Mouse (Mus musculus): ENCODE measurements around the gene Ldlrad3. TPM values are rescaled to one million over a fixed set of nuclear protein-coding genes. Genes with fewer than 3 reads are reported as not detected.
A peak's percentile ranks its signal among the peaks of the same experiment; 100 is the strongest.

Ldlrad3 gene
- polyA plus RNA-seq, 1 experiment from 2014 or later = 24.6 TPM

DNA sequence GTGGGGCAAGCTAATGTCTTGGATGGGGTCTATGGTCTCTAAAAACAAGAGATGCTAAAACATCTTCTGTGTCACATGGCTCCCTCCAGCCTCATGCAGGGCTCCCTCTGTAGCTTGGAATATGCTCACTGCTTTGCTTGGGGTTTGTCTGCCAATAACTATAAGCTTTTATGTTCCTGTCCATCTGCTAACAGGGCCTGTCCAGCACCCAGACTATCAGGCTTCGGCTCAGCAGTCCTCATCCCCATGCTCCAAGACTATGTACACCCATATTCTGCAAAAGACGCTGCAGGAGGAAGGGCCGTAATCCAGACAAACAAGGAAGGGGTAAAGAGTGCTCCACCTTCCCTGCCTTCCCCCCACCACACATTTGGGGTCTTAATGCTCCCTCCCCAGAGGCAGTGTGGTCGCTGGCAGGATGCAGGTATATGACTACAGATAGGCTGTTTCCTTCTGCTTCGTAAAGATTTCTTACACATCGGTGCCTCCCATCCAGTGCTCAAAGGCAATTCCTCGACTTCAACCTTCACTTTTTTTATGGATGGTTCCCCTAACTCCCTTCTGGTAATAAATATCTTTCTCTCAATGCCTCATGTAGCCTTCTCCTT lies 123.2 kb downstream of the Ldlrad3 start:
- H3K27ac ChIP-seq (ENCODE audit: low read depth, low read length) = no peak overlapping the region
- no peaks in the 10 kb centered on the region for H3K36me3 ChIP-seq (ENCODE audit: control insufficient read depth, insufficient read depth, low read length)
- no peak overlapping the region for H3K4me2 ChIP-seq (ENCODE audit: low read length)
- no peaks in the 10 kb centered on the region for H3K27me3 ChIP-seq (replicated peaks; ENCODE audit: control insufficient read depth, insufficient read depth, low read length)
- no peak for ATAC-seq
- H3K9ac ChIP-seq (ENCODE audit: low read depth, low read length) = no peak overlapping the region
- no peaks in the 10 kb centered on the region for H3K4me1 ChIP-seq (ENCODE audit: control insufficient read depth, insufficient read depth, low read depth, low read length)
- H3K9me3 ChIP-seq (ENCODE audit: control insufficient read depth, low read length) = no peaks in the 10 kb centered on the region
- H3K4me3 ChIP-seq (ENCODE audit: low read length) = no peak overlapping the region
- WGBS = 87% methylated on average over 7 of the region's 7 CpGs

DNA sequence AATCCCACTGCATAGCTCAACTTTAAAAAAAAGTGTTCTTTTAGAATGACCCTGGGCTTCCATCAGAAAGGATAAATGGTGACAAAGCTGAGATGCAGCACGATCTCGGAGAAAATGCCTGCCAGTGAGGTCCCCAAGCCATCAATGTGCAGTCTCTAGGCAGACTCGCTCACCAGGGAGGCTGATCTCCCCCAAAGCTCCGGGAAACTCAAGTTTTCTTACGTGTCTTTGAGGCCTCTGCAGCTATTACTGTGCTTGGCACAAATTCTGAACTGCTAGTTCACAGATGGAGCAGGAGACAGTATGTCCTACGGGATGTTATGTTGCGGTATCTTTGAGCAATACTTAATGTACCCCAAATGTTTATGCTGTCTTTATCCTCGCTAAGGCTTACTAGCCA lies 124.3 kb downstream of the Ldlrad3 start:
- Histone ChIP-seq H3K9ac (ENCODE audit: low read depth, low read length) (no peak overlapping the region), H3K4me2 (ENCODE audit: low read length) (no peak overlapping the region), H3K36me3 (ENCODE audit: control insufficient read depth, insufficient read depth, low read length) (no peaks in the 10 kb centered on the region), H3K27me3 (replicated peaks; ENCODE audit: control insufficient read depth, insufficient read depth, low read length) (no peaks in the 10 kb centered on the region), H3K27ac (ENCODE audit: low read depth, low read length) (no peak overlapping the region), H3K4me1 (ENCODE audit: control insufficient read depth, insufficient read depth, low read depth, low read length) (no peaks in the 10 kb centered on the region), H3K9me3 (ENCODE audit: control insufficient read depth, low read length) (no peaks in the 10 kb centered on the region), H3K4me3 (ENCODE audit: low read length) (no peak overlapping the region)
- 66% methylated on average over 8 of the region's 8 CpGs for WGBS
- no peak for ATAC-seq

DNA sequence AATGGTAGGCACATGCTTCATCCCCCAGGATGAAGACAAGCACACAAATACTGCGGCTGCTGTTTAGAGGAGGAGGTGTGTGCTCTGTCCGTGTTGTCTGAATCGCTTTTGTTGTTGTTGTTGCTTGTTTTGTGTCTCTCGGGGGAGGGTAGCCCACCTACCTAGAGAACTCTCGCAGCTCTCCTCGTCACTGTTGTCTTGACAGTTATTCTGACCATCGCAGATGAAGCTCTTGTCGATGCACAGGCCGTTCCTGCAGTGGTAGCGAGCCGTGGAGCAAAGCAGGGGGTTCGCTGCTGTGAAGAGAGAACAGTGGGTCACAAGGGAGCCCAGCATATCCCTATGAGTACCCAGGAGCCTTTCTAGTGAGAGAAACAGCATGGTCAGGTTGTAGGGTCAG lies 128.4 kb downstream of the Ldlrad3 start:
- no peak for ATAC-seq
- 80% methylated on average over 12 of the region's 12 CpGs for WGBS

GRCm38 (mm10) chr2:102057029-102057685 lies 129.0 kb downstream of the Ldlrad3 start:
- ATAC-seq = no peak
- 58% methylated on average over 9 of the region's 9 CpGs for WGBS
- Histone ChIP-seq H3K4me2 (ENCODE audit: low read length) (no peak overlapping the region), H3K4me3 (ENCODE audit: low read length) (no peak overlapping the region), H3K4me1 (ENCODE audit: control insufficient read depth, insufficient read depth, low read depth, low read length) (peaks cover 4% of the 10 kb centered on the region; the same call in 1 of the 2 replicates), H3K9ac (ENCODE audit: low read depth, low read length) (no peak overlapping the region), H3K9me3 (ENCODE audit: control insufficient read depth, low read length) (no peaks in the 10 kb centered on the region), H3K36me3 (ENCODE audit: control insufficient read depth, insufficient read depth, low read length) (no peaks in the 10 kb centered on the region), H3K27ac (ENCODE audit: low read depth, low read length) (no peak overlapping the region), H3K27me3 (replicated peaks; ENCODE audit: control insufficient read depth, insufficient read depth, low read length) (no peaks in the 10 kb centered on the region)

More for the DNA sequence above, 128.4 kb downstream of the Ldlrad3 start:
- Histone ChIP-seq H3K4me3 (ENCODE audit: low read length) (no peak overlapping the region), H3K9ac (ENCODE audit: low read depth, low read length) (no peak overlapping the region), H3K4me1 (ENCODE audit: control insufficient read depth, insufficient read depth, low read depth, low read length) (peaks cover 4% of the 10 kb centered on the region; the same call in 1 of the 2 replicates), H3K36me3 (ENCODE audit: control insufficient read depth, insufficient read depth, low read length) (no peaks in the 10 kb centered on the region), H3K27ac (ENCODE audit: low read depth, low read length) (no peak overlapping the region), H3K9me3 (ENCODE audit: control insufficient read depth, low read length) (no peaks in the 10 kb centered on the region), H3K4me2 (ENCODE audit: low read length) (no peak overlapping the region), H3K27me3 (replicated peaks; ENCODE audit: control insufficient read depth, insufficient read depth, low read length) (no peaks in the 10 kb centered on the region)

GRCm38 (mm10) chr2:102056144-102056543 lies 130.0 kb downstream of the Ldlrad3 start:
- H3K27me3 ChIP-seq (replicated peaks; ENCODE audit: control insufficient read depth, insufficient read depth, low read length) = no peaks in the 10 kb centered on the region
- H3K9ac ChIP-seq (ENCODE audit: low read depth, low read length) = no peak overlapping the region
- 88% methylated on average over 8 of the region's 8 CpGs for WGBS
- H3K4me1 ChIP-seq (ENCODE audit: control insufficient read depth, insufficient read depth, low read depth, low read length) = peaks cover 4% of the 10 kb centered on the region; the same call in 1 of the 2 replicates
- H3K27ac ChIP-seq (ENCODE audit: low read depth, low read length) = no peak overlapping the region
- no peak overlapping the region for H3K4me2 ChIP-seq (ENCODE audit: low read length)
- H3K9me3 ChIP-seq (ENCODE audit: control insufficient read depth, low read length) = no peaks in the 10 kb centered on the region
- no peak overlapping the region for H3K4me3 ChIP-seq (ENCODE audit: low read length)
- ATAC-seq = no peak
- no peaks in the 10 kb centered on the region for H3K36me3 ChIP-seq (ENCODE audit: control insufficient read depth, insufficient read depth, low read length)

DNA sequence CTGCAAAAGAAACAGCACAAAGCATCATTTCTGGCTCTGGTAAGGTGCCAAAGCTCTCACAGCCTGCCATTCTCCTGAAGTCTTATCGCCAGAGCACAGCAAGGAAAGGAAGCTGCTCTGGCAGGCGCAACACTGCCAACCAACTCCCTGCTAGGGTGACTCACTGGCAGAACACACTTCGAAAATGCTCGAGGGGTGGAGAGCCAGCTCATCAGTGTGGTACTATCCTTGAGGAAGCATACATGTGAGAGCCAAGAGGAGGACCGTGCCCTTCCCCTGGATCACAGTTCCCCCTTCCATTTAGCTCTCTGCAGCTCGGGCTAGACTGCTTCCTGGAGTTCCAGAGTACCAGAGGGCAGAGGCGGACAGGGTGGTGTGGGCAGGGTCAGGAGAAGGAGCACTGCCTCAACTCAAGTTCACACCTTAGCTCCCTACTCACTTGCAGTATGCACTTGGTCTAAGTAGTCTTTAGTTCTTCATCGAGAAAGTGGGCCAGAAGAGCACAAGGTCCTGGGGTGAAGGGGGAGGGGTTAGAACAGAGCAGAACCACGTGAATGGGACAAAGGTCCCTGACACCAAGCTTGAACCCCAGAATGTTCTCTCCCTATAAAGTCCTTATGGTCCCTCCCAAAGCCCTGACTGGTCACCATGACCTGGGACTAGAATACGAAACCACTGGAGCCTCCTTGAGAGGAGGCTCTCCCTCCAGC lies 133.1 kb downstream of the Ldlrad3 start:
- 72% methylated on average over 10 of the region's 10 CpGs for WGBS
- Histone ChIP-seq H3K9me3 (ENCODE audit: control insufficient read depth, low read length) (no peaks in the 10 kb centered on the region), H3K4me2 (ENCODE audit: low read length) (no peak overlapping the region), H3K9ac (ENCODE audit: low read depth, low read length) (no peak overlapping the region), H3K27me3 (replicated peaks; ENCODE audit: control insufficient read depth, insufficient read depth, low read length) (no peaks in the 10 kb centered on the region), H3K36me3 (ENCODE audit: control insufficient read depth, insufficient read depth, low read length) (no peaks in the 10 kb centered on the region), H3K4me1 (ENCODE audit: control insufficient read depth, insufficient read depth, low read depth, low read length) (peaks cover 20% of the 10 kb centered on the region), H3K4me3 (ENCODE audit: low read length) (no peak overlapping the region), H3K27ac (ENCODE audit: low read depth, low read length) (0 out of 2 replicates have a peak overlapping the region, but pooled peaks have one; percentile 10)
- peak; percentile 57 for ATAC-seq

DNA sequence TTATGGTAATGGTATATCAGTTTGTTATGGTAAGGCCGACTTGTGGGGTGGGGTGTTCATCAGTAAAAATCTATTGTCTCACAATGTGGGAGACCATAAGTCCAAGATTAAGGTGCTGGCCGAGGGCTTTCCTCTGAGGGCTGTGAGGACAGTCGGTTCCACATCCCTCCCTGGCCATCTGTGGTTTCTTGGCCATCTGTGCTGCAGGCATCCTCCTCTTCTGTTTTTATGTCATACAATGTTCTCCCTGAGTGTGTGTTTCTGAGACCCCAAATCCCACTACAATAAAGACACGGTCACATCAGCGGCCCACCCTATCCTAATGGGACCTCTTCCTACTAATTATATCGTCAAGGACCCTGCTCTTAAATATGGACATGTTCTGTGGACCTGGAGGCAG lies 133.8 kb downstream of the Ldlrad3 start:
- H3K4me2 ChIP-seq (ENCODE audit: low read length) = no peak overlapping the region
- H3K27me3 ChIP-seq (replicated peaks; ENCODE audit: control insufficient read depth, insufficient read depth, low read length) = no peaks in the 10 kb centered on the region
- peaks cover 20% of the 10 kb centered on the region for H3K4me1 ChIP-seq (ENCODE audit: control insufficient read depth, insufficient read depth, low read depth, low read length)
- no peaks in the 10 kb centered on the region for H3K9me3 ChIP-seq (ENCODE audit: control insufficient read depth, low read length)
- H3K9ac ChIP-seq (ENCODE audit: low read depth, low read length) = no peak overlapping the region
- H3K4me3 ChIP-seq (ENCODE audit: low read length) = no peak overlapping the region
- no peaks in the 10 kb centered on the region for H3K36me3 ChIP-seq (ENCODE audit: control insufficient read depth, insufficient read depth, low read length)
- 66% methylated on average over 6 of the region's 6 CpGs for WGBS
- no peak for ATAC-seq
- no peak overlapping the region for H3K27ac ChIP-seq (ENCODE audit: low read depth, low read length)

- 41% methylated on average over 10 of the region's 10 CpGs for WGBS
- no peaks in the 10 kb centered on the region for H3K9me3 ChIP-seq (ENCODE audit: control insufficient read depth, low read length)
- H3K27ac ChIP-seq (ENCODE audit: low read depth, low read length) = no peak overlapping the region
- H3K4me1 ChIP-seq (ENCODE audit: control insufficient read depth, insufficient read depth, low read depth, low read length) = peaks cover 20% of the 10 kb centered on the region
- H3K9ac ChIP-seq (ENCODE audit: low read depth, low read length) = no peak overlapping the region
- H3K36me3 ChIP-seq (ENCODE audit: control insufficient read depth, insufficient read depth, low read length) = no peaks in the 10 kb centered on the region
- H3K4me2 ChIP-seq (ENCODE audit: low read length) = no peak overlapping the region; the same call in 1 of the 2 replicates
- H3K27me3 ChIP-seq (replicated peaks; ENCODE audit: control insufficient read depth, insufficient read depth, low read length) = no peaks in the 10 kb centered on the region
- no peak overlapping the region for H3K4me3 ChIP-seq (ENCODE audit: low read length)
- ATAC-seq = peak; percentile 45
Measured at GRCm38 (mm10) chr2:102049866-102050550, 136.2 kb downstream of the Ldlrad3 start.
